Mouse (Mus musculus) ES-Bruce4 (cell line): Measurements from ENCODE around the gene Selplg.

Source experiments
- CTCF ChIP-seq: IDR thresholded peaks from one replicate; pipeline ENCODE4 v1.8.1; 2011; ENCODE audit warnings: low read depth, low read length
- POLR2A ChIP-seq: IDR thresholded peaks from one replicate; pipeline ENCODE4 v1.8.1; 2011; ENCODE audit warnings: low read length; ENCODE audit not compliant: insufficient read depth

GRCm38 (mm10) chr5:113858971-113859370, 26.5 kb upstream of the Selplg start:
- TF ChIP-seq POLR2A (no peak), CTCF (no peak)
